Comparison of ENCODE assay signal across 16 mouse cellular contexts in genomic region chr7:53109265-53109855, GRCm38 (mm10).
"Had no signal": no experiment of that assay in that cellular context is flagged by ENCODE, and none has a peak within 500 bp of the region (broad histone marks: within the 10 kb centered on the region; RNA-seq: fewer than 3 reads in every experiment).

No protein-coding gene starts in this region.

- ATAC-seq: liver, postnatal 0 days had no signal

- H3K36me3 ChIP-seq: limb, embryonic 12.5 days; limb, embryonic 15.5 days; lung, embryonic 15.5 days; midbrain, embryonic 10.5 days had no signal

- H3K4me3 ChIP-seq: limb, embryonic 12.5 days; limb, embryonic 15.5 days; lung, embryonic 15.5 days; megakaryocyte, embryonic 14.5 days; midbrain, embryonic 10.5 days had no signal

- H3K9ac ChIP-seq: limb, embryonic 12.5 days; limb, embryonic 15.5 days; liver, embryonic 14.5 days; liver, postnatal 0 days; lung, embryonic 15.5 days had no signal

- H3K4me2 ChIP-seq: limb, embryonic 12.5 days; limb, embryonic 15.5 days; liver, embryonic 11.5 days; lung, embryonic 15.5 days had no signal

- H3K27ac ChIP-seq: limb, embryonic 12.5 days; limb, embryonic 15.5 days; liver, embryonic 14.5 days; lung, embryonic 15.5 days; midbrain, embryonic 10.5 days had no signal

- H3K9me3 ChIP-seq: limb, embryonic 12.5 days; limb, embryonic 15.5 days; lung, embryonic 15.5 days; megakaryocyte, embryonic 14.5 days; midbrain, embryonic 10.5 days had no signal

- H3K27me3 ChIP-seq: limb, embryonic 12.5 days; limb, embryonic 15.5 days; lung, embryonic 15.5 days; megakaryocyte, embryonic 14.5 days had no signal

- DNase-seq: kidney, adult 9 months; kidney, postnatal 14 days; kidney, postnatal 4 days; left cerebral cortex, postnatal 4 days; liver, postnatal 0 days; lung, postnatal 10 days; lung, postnatal 36 days; thymus, adult 18-20 months; thymus, postnatal 36 days had no signal

- H3K4me1 ChIP-seq: limb, embryonic 12.5 days; limb, embryonic 15.5 days; lung, embryonic 15.5 days; megakaryocyte, embryonic 14.5 days; midbrain, embryonic 10.5 days had no signal
